Mouse (Mus musculus) limb, embryonic 14.5 days (tissue): ENCODE data around the gene Usp24. TPM values are rescaled to one million over a fixed set of nuclear protein-coding genes. Genes with fewer than 3 reads are reported as not detected.
"Not testable (repeated sequence)": the region's sequence is repeated elsewhere in the genome, so short reads cannot be mapped to it uniquely, and the experiment has no call there.

Experiments used
- ATAC-seq: fragments of 200-750 bp; cut with Nextera tagmentation; 2 replicates; pipeline ENCODE4 v1.8.0; 2017; ENCODE audit warnings: low read depth, moderate number of reproducible peaks, moderate TSS enrichment; ENCODE audit not compliant: low FRiP score
- DNase-seq: peaks from one replicate; pipeline ENCODE4 v3.0.0-alpha.2; 2015; ENCODE audit warnings: low spot score
- H3K27ac ChIP-seq: fragments of 300-500 bp; sonication (generic); replicated peaks from 2 replicates; pipeline ENCODE4 v1.5.1; 2014; ENCODE audit warnings: low read depth, mild to moderate bottlenecking, low read length, moderate library complexity, mixed read lengths
- H3K27me3 ChIP-seq: fragments of 300-500 bp; sonication (generic); 2 replicates; pipeline ENCODE4 v1.6.1; 2014; ENCODE audit warnings: low read length, mixed read lengths; ENCODE audit not compliant: control insufficient read depth, insufficient read depth
- H3K36me3 ChIP-seq: fragments of 300-500 bp; sonication (generic); 2 replicates; pipeline ENCODE4 v1.6.1; 2014; ENCODE audit warnings: mild to moderate bottlenecking, low read length, moderate library complexity, mixed read lengths; ENCODE audit not compliant: control insufficient read depth, insufficient read depth
- H3K4me1 ChIP-seq: fragments of 300-500 bp; sonication (generic); 2 replicates; pipeline ENCODE4 v1.6.1; 2014; ENCODE audit warnings: antibody characterized with exemption, low read length, mixed read lengths; ENCODE audit not compliant: control insufficient read depth, insufficient read depth
- H3K4me2 ChIP-seq: fragments of 300-500 bp; sonication (generic); replicated peaks from 2 replicates; pipeline ENCODE4 v1.6.1; 2014; ENCODE audit warnings: low read depth, mild to moderate bottlenecking, low read length, moderate library complexity; ENCODE audit not compliant: severe bottlenecking
- H3K4me3 ChIP-seq: fragments of 300-500 bp; sonication (generic); replicated peaks from 2 replicates; pipeline ENCODE4 v1.5.1; 2014; ENCODE audit warnings: low read length
- H3K9ac ChIP-seq: fragments of 300-500 bp; sonication (generic); 2 replicates; pipeline ENCODE4 v1.6.1; 2014; ENCODE audit warnings: mild to moderate bottlenecking, low read depth, low read length, moderate library complexity; ENCODE audit not compliant: severe bottlenecking
- H3K9me3 ChIP-seq: fragments of 300-500 bp; sonication (generic); 2 replicates; pipeline ENCODE4 v1.6.1; 2016; ENCODE audit warnings: low read length; ENCODE audit not compliant: control insufficient read depth
- POLR2A ChIP-seq: fragments of 200-500 bp; IDR thresholded peaks from 2 replicates; pipeline ENCODE4 v1.8.0; 2012; ENCODE audit warnings: inconsistent platforms, mild to moderate bottlenecking, moderate library complexity, borderline replicate concordance; ENCODE audit not compliant: insufficient read depth, insufficient read length; ENCODE audit errors: extremely low read depth
- WGBS: fragments of 180-500 bp; shearing (Covaris S2); extraction: QIAGEN DNeasy Blood & Tissue Kit; methylation state at CpG from one replicate; pipeline ENCODE4 v1.1.7; 2014; 5-methylcytosine and 5-hydroxymethylcytosine counted together
- polyA plus RNA-seq, 2 experiments: library from polyadenylated mRNA; depleted of rRNA in 1 of 2; stranded (reverse) in 1 of 2; unstranded in 1 of 2; fragments of >200 nt; fragmentation: Nextera tagmentation in 1 of 2; extraction: Ambion mirVana in 1 of 2; gene quantifications; 2 replicates each; pipeline versions ENCODE4 v1.2.1 to v1.2.3; 2012 to 2014

The Usp24 gene
- polyA plus RNA-seq, 2 experiments, result 12.5 to 15.7 TPM

DNA sequence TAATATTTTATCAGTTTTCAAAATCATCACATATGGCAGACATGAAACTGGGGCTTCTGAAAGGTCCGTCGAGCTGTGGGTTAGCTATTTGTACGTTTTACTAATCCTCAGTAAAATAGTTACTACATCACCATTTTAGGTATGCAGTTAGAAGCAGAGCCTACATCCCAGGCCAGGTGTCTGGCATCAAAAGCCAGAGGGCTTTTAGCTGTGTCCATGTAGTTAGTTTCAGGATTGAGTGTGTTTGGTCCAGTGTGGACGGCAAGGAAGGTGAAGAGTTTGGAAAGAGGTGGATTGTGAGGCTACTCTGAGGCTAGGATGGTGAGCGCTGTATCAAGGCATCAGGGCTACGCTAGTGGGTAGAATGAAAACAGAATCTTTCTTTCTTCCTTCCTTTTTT is 3.0 kb downstream of the Usp24 start:
- no peak for TF ChIP-seq POLR2A
- ATAC-seq (no peak), DNase-seq (no peak)
- 66% methylated on average over 6 of the region's 6 CpGs for WGBS
- Histone ChIP-seq H3K9me3 (no peaks in the 10 kb centered on the region), H3K4me1 (peaks cover 31% of the 10 kb centered on the region), H3K4me3 (no peak overlapping the region), H3K27me3 (no peaks in the 10 kb centered on the region), H3K27ac (no peak overlapping the region), H3K4me2 (peak overlapping the region; percentile 16; the same call in 1 of the 2 replicates), H3K36me3 (no peaks in the 10 kb centered on the region), H3K9ac (no peak overlapping the region)

GRCm38 (mm10) chr4:106322846-106323245 is 6.8 kb downstream of the Usp24 start:
- Histone ChIP-seq H3K4me1 (peaks cover 23% of the 10 kb centered on the region), H3K27ac (no peak overlapping the region), H3K9me3 (no peaks in the 10 kb centered on the region), H3K27me3 (no peaks in the 10 kb centered on the region), H3K4me2 (no peak overlapping the region), H3K9ac (no peak overlapping the region), H3K36me3 (no peaks in the 10 kb centered on the region), H3K4me3 (no peak overlapping the region)
- 86% methylated on average over 10 of the region's 10 CpGs for WGBS
- ATAC-seq, result no peak
- no peak for DNase-seq
- no peak for TF ChIP-seq POLR2A

- H3K9me3 ChIP-seq, result no peaks in the 10 kb centered on the region
- H3K27me3 ChIP-seq, result no peaks in the 10 kb centered on the region
- no peak overlapping the region for H3K4me2 ChIP-seq
- DNase-seq (no peak), ATAC-seq (no peak)
- no peak overlapping the region for H3K27ac ChIP-seq
- no peaks in the 10 kb centered on the region for H3K36me3 ChIP-seq
- TF ChIP-seq POLR2A, result no peak
- no peak overlapping the region for H3K4me3 ChIP-seq
- peaks cover 18% of the 10 kb centered on the region for H3K4me1 ChIP-seq
- 67% methylated on average over 2 of the region's 2 CpGs for WGBS
- no peak overlapping the region for H3K9ac ChIP-seq
These were observed 7.3 kb downstream of the Usp24 start for GRCm38 (mm10) chr4:106323318-106323717.

DNA sequence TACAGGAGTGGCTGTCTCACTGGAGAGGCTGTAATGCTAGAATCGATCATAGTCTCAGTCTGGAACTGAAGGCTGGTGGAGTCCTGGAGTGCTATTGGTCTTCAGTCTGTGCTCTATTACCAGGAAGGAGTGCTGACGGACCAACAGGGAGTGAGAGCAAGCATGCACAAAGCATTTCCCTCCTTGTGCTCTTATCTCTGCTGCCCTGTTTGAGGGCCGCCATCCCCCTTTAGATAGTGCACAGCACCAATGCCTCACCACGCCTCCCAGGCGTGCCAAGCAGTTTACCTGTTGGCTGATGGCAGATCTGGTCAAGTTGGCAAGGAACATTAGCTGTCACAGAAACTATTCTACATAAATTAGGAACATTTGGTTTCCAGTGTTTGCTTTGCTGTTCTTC is 11.4 kb downstream of the Usp24 start:
- no peaks in the 10 kb centered on the region for H3K27me3 ChIP-seq
- H3K27ac ChIP-seq, result no peak overlapping the region
- no peaks in the 10 kb centered on the region for H3K36me3 ChIP-seq
- H3K4me3 ChIP-seq, result no peak overlapping the region
- H3K4me1 ChIP-seq, result no peaks in the 10 kb centered on the region; the same call in 1 of the 2 replicates
- no peak for ATAC-seq
- H3K9ac ChIP-seq, result no peak overlapping the region
- 78% methylated on average over 5 of the region's 5 CpGs for WGBS
- no peak for DNase-seq
- H3K9me3 ChIP-seq, result no peaks in the 10 kb centered on the region
- H3K4me2 ChIP-seq, result no peak overlapping the region
- TF ChIP-seq POLR2A, result no peak

DNA sequence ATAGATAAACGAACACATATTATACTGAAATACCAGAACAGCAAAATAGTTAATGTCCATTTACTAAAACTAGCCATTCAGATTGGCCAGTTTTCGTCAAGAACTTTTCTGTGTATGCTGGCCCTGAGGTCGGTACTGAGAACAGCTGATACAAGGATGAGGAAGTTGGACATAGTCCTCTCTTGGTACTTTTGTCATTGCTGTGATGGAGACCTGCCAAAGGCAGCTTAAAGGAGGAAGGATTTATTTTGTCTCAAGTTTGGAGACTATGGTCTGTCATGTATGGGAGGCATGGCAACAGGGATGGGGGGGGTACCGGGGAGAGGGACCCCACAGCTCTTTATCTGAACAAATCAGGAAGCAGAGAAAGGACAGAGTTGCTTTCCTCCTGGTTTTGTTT is 12.7 kb downstream of the Usp24 start:
- Histone ChIP-seq H3K4me2 (no peak overlapping the region), H3K36me3 (no peaks in the 10 kb centered on the region), H3K27ac (no peak overlapping the region), H3K9me3 (no peaks in the 10 kb centered on the region), H3K4me1 (no peaks in the 10 kb centered on the region), H3K4me3 (no peak overlapping the region), H3K27me3 (no peaks in the 10 kb centered on the region), H3K9ac (no peak overlapping the region)
- no peak for ATAC-seq
- 94% methylated on average over 4 of the region's 4 CpGs for WGBS
- TF ChIP-seq POLR2A, result no peak
- no peak for DNase-seq

GRCm38 (mm10) chr4:106329171-106329570 is 13.2 kb downstream of the Usp24 start:
- H3K36me3 ChIP-seq, H3K9me3 ChIP-seq, H3K4me3 ChIP-seq, H3K4me1 ChIP-seq, H3K27me3 ChIP-seq, H3K4me2 ChIP-seq, H3K9ac ChIP-seq, ATAC-seq, DNase-seq, H3K27ac ChIP-seq: not testable (repeated sequence)
- 88% methylated on average over 6 of the region's 6 CpGs for WGBS
